Mouse (Mus musculus) E14TG2a.4 (cell line): Measurements from ENCODE around the gene Zfp39.

ENCODE experiments used
- CTCF ChIP-seq: conservative IDR thresholded peaks from 2 replicates; pipeline ENCODE4 v1.5.1; 2014; ENCODE audit warnings: low read length
- POU5F1 ChIP-seq: IDR thresholded peaks from 2 replicates; pipeline ENCODE4 v1.6.1; 2014; ENCODE audit warnings: low read length, borderline replicate concordance

DNA sequence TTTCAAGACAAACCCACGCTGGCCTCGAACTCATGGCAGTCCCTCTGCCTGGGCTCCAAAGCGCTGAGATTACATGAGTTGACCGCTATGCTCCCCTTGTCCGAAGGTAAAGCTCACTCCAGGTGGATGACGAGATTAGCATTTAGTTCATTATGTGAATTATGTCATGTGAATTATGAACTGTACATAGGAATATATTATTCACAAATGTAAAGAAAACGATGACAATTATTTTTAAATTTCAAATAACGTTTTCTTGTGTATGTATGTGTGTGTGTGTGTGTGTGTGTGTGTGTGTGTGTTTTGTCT, 339 bp upstream of the Zfp39 start:
- TF ChIP-seq CTCF (no peak), POU5F1 (no peak)
